Mouse (Mus musculus) liver, postnatal 0 days (tissue): Measurements from ENCODE around the gene Mrps18a.

Experiments
- CTCF ChIP-seq: sonication (generic); IDR thresholded peaks from 2 replicates; pipeline ENCODE4 v1.5.1; 2016; ENCODE audit warnings: antibody characterized with exemption, low read depth
- EP300 ChIP-seq: IDR thresholded peaks from 2 replicates; pipeline ENCODE4 v1.6.1; 2016; ENCODE audit warnings: antibody characterized with exemption, low read depth, mild to moderate bottlenecking

DNA sequence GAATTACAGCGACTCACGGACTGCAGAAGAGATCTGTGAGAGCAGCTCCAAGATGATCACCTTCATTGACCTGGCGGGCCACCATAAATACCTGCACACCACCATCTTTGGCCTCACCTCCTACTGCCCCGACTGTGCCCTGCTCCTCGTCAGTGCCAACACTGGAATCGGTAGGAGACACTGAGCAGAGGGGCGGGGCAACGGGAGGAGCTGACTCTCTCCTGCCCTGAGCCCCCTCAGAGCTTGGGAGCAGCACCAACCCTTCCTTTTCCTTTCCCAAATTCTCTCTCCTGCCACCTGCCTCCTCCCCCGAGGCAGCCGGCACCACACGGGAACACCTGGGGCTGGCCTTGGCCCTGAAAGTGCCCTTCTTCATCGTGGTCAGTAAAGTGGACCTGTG lies 54.7 kb downstream of the Mrps18a start:
- TF ChIP-seq CTCF (no peak), EP300 (no peak)
